Mouse (Mus musculus): ENCODE results near the gene Vwf. TPM values are rescaled to one million over a fixed set of nuclear protein-coding genes. Genes with fewer than 3 reads are reported as not detected.

Gene Vwf
- polyA plus RNA-seq, 1 experiment = not detected

DNA sequence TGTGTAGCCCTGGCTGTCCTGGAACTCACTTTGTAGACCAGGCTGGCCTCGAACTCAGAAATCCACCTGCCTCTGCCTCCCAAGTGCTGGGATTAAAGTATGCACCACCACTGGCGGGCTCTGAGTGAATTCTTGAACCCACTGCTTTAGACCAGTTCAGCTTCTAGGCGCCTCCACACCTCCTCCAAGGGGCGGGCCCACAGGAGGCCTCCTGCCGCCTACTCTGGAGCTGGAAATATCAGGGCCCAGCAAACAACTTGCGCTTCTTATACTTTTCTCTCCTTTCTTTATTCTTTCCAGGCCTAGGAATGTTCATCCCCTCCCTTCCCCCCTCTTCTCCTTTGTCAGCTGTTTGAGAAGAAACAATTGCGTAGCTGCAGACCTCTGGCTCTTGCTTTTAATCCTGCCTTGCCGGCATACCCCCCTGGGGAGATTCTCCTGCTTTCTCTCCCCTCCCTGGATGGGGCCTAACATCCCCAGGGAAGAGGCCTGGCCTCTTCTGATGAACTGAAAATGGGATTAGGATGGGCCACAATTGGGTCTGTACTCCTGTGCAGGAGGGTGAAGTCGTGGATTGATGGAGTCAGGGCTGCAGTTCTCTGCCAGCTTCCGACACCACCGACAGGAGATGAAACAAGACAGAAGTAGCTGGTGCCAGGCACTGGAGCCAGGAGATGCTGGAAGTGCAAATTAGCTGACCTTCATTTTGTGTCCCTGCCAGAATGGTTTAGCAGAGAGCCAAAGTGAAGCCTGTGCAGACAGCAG lies 31.5 kb downstream of the Vwf start:
- Histone ChIP-seq H3K27ac (ENCODE audit: insufficient read depth, low read depth, low read length) (no peak overlapping the region), H3K4me3 (ENCODE audit: insufficient read depth, low read depth, low read length) (no peak overlapping the region), H3K4me1 (ENCODE audit: control insufficient read depth, insufficient read depth, low read length) (peaks cover 11% of the 10 kb centered on the region)
- TF ChIP-seq CTCF (IDR thresholded peaks at IDR 0.05; ENCODE audit: insufficient read depth, low read depth, low read length) (no peak), POLR2A (IDR thresholded peaks at IDR 0.05; ENCODE audit: insufficient read depth, low read depth, low read length) (no peak)
- 60% methylated on average over 11 of the region's 11 CpGs for WGBS

DNA sequence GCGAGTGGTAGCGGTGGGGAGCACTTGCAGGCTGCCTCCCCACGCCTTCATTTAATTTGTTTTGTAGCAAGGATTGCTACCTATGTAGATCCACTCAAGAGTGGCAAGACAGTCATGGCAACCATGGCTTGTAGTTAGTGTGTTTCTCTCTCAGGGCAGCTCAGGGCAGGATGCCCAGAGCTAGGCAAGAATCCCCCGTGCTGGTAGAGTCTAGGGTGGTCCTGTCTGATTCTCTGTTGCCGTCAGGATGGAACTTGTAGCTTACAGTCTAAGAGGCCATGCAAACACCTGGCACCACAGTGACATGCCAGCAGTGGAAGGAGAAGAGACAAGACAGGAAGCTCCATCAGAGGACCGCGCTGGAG lies 32.1 kb downstream of the Vwf start:
- no peak overlapping the region for H3K4me3 ChIP-seq (ENCODE audit: insufficient read depth, low read depth, low read length)
- no peak overlapping the region for H3K27ac ChIP-seq (ENCODE audit: insufficient read depth, low read depth, low read length)
- peaks cover 8% of the 10 kb centered on the region; the same call in 1 of the 2 replicates for H3K4me1 ChIP-seq (ENCODE audit: control insufficient read depth, insufficient read depth, low read length)
- WGBS = 64% methylated on average over 7 of the region's 7 CpGs
- no peak for TF ChIP-seq CTCF (IDR thresholded peaks at IDR 0.05; ENCODE audit: insufficient read depth, low read depth, low read length)
- no peak for TF ChIP-seq POLR2A (IDR thresholded peaks at IDR 0.05; ENCODE audit: insufficient read depth, low read depth, low read length)

DNA sequence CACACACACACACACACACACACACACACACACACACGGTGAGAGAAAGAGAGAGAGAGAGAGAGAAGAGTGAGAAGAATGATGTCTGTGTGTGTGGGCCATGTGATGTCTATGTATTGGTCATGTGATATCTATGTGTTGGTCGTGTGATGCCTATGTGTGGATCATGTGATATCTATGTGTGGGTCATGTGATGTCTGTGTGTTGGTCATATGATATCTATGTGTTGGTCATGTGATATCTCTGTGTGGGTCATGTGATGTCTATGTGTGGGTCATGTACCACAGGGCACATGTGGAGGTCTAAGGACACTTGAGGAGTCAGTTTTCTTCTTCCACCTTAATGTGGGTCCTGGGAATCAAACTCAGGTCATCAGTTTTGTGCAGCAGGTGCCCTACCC lies 33.3 kb downstream of the Vwf start:
- no peak for TF ChIP-seq CTCF (IDR thresholded peaks at IDR 0.05; ENCODE audit: insufficient read depth, low read depth, low read length)
- no peak for TF ChIP-seq POLR2A (IDR thresholded peaks at IDR 0.05; ENCODE audit: insufficient read depth, low read depth, low read length)
- WGBS = 96% methylated on average over 2 of the region's 2 CpGs
- Histone ChIP-seq H3K4me3 (ENCODE audit: insufficient read depth, low read depth, low read length) (no peak overlapping the region), H3K4me1 (ENCODE audit: control insufficient read depth, insufficient read depth, low read length) (peaks cover 8% of the 10 kb centered on the region; the same call in 1 of the 2 replicates), H3K27ac (ENCODE audit: insufficient read depth, low read depth, low read length) (no peak overlapping the region)

DNA sequence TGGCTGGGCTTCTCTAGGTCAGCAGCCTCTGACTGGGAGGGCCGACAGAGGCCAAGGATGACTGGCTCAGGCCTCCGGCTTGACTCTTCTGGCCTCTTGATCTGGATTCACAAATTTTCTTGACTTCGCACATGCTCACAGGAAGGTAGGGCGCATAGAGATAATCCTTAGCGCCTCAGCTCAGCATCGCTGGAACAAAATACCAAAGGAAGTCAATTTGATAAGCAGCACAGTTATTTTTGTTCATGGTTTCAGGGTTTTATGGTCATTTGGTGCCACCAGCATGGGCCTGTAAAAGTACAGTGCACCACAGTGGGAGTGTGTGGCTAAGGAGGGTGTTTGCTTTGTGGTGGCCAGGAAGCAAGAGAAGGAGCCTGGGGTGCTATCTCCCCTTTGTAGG lies 37.1 kb downstream of the Vwf start:
- TF ChIP-seq CTCF (IDR thresholded peaks at IDR 0.05; ENCODE audit: insufficient read depth, low read depth, low read length) (no peak), POLR2A (IDR thresholded peaks at IDR 0.05; ENCODE audit: insufficient read depth, low read depth, low read length) (no peak)
- H3K27ac ChIP-seq (ENCODE audit: insufficient read depth, low read depth, low read length) = no peak overlapping the region
- H3K4me1 ChIP-seq (ENCODE audit: control insufficient read depth, insufficient read depth, low read length) = peaks cover 15% of the 10 kb centered on the region
- WGBS = 92% methylated on average over 6 of the region's 6 CpGs
- no peak overlapping the region for H3K4me3 ChIP-seq (ENCODE audit: insufficient read depth, low read depth, low read length)

DNA sequence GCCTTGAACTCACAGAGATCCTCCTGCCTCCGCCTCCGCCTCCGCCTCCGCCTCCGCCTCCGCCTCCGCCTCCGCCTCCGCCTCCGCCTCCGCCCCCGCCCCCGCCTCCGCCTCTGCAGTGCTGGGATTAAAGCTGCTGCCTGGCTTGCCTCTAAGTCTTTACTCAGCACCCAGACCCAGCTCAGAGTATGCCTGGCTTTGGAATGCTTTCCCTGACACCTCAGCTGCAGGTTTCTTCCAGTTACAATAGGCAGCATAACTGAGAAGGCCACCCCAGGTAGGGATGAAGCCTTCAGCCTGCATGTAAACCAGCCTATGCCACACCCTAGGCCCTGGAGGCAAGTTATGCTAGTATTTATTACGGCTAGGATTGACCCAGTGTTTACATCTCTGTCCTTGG lies 37.7 kb downstream of the Vwf start:
- H3K27ac ChIP-seq (ENCODE audit: insufficient read depth, low read depth, low read length) = no peak overlapping the region
- TF ChIP-seq POLR2A (IDR thresholded peaks at IDR 0.05; ENCODE audit: insufficient read depth, low read depth, low read length) (no peak), CTCF (IDR thresholded peaks at IDR 0.05; ENCODE audit: insufficient read depth, low read depth, low read length) (no peak)
- WGBS = 97% methylated on average over 15 of the region's 15 CpGs
- H3K4me3 ChIP-seq (ENCODE audit: insufficient read depth, low read depth, low read length) = no peak overlapping the region
- peaks cover 14% of the 10 kb centered on the region for H3K4me1 ChIP-seq (ENCODE audit: control insufficient read depth, insufficient read depth, low read length)

DNA sequence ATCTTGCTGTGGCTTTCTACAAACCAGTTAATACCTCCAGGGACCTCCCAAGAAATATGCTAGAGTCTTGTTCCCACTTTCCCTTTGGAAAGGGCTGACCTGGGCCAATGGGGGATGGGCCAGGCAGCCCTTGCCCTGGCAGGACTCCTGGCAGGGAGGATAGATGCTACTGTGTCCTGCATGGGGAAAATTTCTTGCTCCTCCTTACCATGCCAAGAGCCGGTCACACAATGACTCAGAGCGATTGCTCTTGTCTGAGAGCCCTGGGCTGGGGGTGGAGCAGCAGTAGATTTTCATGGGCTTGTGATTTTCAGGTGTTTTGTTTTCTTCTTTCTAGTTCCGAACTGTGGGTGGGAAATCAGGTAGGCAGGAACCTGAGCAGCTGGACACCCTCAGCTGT lies 39.0 kb downstream of the Vwf start:
- TF ChIP-seq CTCF (IDR thresholded peaks at IDR 0.05; ENCODE audit: insufficient read depth, low read depth, low read length) (no peak), POLR2A (IDR thresholded peaks at IDR 0.05; ENCODE audit: insufficient read depth, low read depth, low read length) (no peak)
- H3K4me1 ChIP-seq (ENCODE audit: control insufficient read depth, insufficient read depth, low read length) = peaks cover 14% of the 10 kb centered on the region
- no peak overlapping the region for H3K4me3 ChIP-seq (ENCODE audit: insufficient read depth, low read depth, low read length)
- no peak overlapping the region for H3K27ac ChIP-seq (ENCODE audit: insufficient read depth, low read depth, low read length)
- 66% methylated on average over 3 of the region's 3 CpGs for WGBS

DNA sequence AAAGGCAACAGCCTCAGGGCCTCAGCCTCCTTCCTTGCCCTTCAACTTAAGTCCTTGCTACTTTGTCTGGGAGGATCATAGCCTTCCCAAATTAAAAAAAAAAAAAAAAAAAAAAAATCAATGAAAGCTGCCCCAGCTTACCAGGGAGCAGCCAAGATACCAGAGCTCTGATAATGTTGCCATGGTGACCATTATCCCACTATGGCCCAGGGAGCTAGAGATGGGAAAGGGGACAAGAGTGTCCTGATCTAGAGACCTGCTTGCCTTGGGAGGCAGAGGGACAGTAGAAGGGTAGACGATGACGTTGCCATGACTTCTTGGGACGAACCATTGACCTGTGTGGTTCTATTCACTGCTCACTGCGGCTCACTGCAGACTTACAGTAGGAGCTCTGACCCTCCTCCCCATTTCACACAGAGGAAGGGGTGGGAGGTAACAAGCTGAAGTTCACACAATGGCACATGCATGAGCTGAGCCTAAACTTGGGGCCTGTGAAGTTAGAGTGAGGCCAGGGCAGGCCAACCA lies 39.5 kb downstream of the Vwf start:
- TF ChIP-seq POLR2A (IDR thresholded peaks at IDR 0.05; ENCODE audit: insufficient read depth, low read depth, low read length) (no peak), CTCF (IDR thresholded peaks at IDR 0.05; ENCODE audit: insufficient read depth, low read depth, low read length) (no peak)
- Histone ChIP-seq H3K4me3 (ENCODE audit: insufficient read depth, low read depth, low read length) (no peak overlapping the region), H3K4me1 (ENCODE audit: control insufficient read depth, insufficient read depth, low read length) (peaks cover 14% of the 10 kb centered on the region), H3K27ac (ENCODE audit: insufficient read depth, low read depth, low read length) (no peak overlapping the region)
- 92% methylated on average over 4 of the region's 4 CpGs for WGBS

DNA sequence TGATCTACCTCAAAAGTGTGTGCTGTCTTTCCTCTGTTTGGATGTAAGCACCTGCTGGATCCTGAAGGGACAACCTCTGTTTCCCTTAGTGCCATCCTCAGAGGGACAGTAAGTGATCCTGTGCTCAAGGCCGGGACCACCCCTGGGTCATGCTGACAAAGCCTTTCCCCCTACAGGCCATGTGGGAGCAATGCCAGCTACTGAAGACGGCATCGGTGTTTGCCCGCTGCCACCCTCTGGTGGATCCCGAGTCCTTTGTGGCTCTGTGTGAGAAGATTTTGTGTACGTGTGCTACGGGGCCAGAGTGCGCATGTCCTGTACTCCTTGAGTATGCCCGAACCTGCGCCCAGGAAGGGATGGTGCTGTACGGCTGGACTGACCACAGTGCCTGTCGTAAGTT lies 41.7 kb downstream of the Vwf start:
- 89% methylated on average over 12 of the region's 12 CpGs for WGBS
- no peak for TF ChIP-seq POLR2A (IDR thresholded peaks at IDR 0.05; ENCODE audit: insufficient read depth, low read depth, low read length)
- TF ChIP-seq CTCF (IDR thresholded peaks at IDR 0.05; ENCODE audit: insufficient read depth, low read depth, low read length) = no peak
- Histone ChIP-seq H3K4me1 (ENCODE audit: control insufficient read depth, insufficient read depth, low read length) (peaks cover 14% of the 10 kb centered on the region), H3K27ac (ENCODE audit: insufficient read depth, low read depth, low read length) (no peak overlapping the region), H3K4me3 (ENCODE audit: insufficient read depth, low read depth, low read length) (no peak overlapping the region)

DNA sequence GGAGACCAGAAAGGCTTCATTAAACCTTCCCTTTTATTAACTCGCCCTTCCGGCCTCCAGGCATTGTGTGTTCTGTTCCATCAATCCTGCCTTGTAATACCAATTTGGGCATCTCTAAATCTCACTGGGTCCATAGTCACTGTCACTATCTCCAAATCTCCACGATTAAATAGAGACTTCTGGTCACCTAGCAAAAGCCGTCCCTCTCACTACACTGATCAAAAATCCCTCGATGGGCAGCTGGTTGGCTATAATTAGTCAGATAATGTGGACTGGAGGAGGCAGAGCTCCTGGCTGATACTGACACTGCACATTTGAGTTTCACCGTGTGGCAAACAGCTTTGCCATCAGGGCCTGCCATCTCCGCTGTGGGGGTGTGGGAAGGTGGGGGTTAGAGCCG lies 42.5 kb downstream of the Vwf start:
- Histone ChIP-seq H3K4me1 (ENCODE audit: control insufficient read depth, insufficient read depth, low read length) (peaks cover 14% of the 10 kb centered on the region), H3K27ac (ENCODE audit: insufficient read depth, low read depth, low read length) (no peak overlapping the region), H3K4me3 (ENCODE audit: insufficient read depth, low read depth, low read length) (no peak overlapping the region)
- TF ChIP-seq POLR2A (IDR thresholded peaks at IDR 0.05; ENCODE audit: insufficient read depth, low read depth, low read length) = no peak
- TF ChIP-seq CTCF (IDR thresholded peaks at IDR 0.05; ENCODE audit: insufficient read depth, low read depth, low read length) = no peak
- 75% methylated on average over 8 of the region's 8 CpGs for WGBS
